Mouse (Mus musculus): ENCODE data around the gene Ralb. TPM values are rescaled to one million over a fixed set of nuclear protein-coding genes. Genes with fewer than 3 reads are reported as not detected.

Gene Ralb
- polyA plus RNA-seq, 1 experiment from 2014 or later, result 85.5 TPM

DNA sequence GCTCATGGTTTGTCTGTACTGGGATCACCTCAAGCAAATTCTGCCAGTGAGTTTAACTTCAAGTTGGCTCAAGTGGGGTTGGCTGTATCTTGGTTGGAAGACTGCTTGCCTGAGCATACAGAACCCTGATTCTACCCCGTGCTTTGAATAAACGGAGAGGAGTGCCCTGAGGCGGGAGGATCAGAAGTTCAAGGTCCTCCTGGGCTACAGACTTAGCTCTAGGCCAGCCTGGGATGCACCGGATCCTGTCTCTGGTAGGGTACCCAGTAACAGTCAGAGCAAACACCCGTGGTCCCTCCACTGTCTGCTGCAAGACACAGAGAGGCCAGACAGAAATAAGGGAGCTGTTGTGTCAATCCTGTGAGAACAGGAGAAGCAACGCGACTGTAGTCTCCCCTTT, 17.1 kb upstream of the Ralb start:
- ATAC-seq (ENCODE audit: insufficient number of reproducible peaks, low FRiP score, low TSS enrichment, low read depth), result no peak
- peaks cover 9% of the 10 kb centered on the region for H3K4me1 ChIP-seq (ENCODE audit: control insufficient read depth, insufficient read depth, low read length)
- H3K9ac ChIP-seq (ENCODE audit: low read length), result no peak overlapping the region
- WGBS, result 81% methylated on average over 7 of the region's 7 CpGs
- no peaks in the 10 kb centered on the region for H3K9me3 ChIP-seq (ENCODE audit: control insufficient read depth, low read length)
- no peak overlapping the region for H3K27ac ChIP-seq (replicated peaks; ENCODE audit: low read depth, low read length)
- H3K27me3 ChIP-seq (ENCODE audit: control insufficient read depth, insufficient read depth, low read length), result no peaks in the 10 kb centered on the region
- H3K4me2 ChIP-seq (ENCODE audit: low read depth, severe bottlenecking), result no peak overlapping the region
- no peak for DNase-seq (ENCODE audit: low spot score)
- no peak overlapping the region for H3K4me3 ChIP-seq (ENCODE audit: low read depth, low read length)
- H3K36me3 ChIP-seq (ENCODE audit: control insufficient read depth, insufficient read depth, low read length), result no peaks in the 10 kb centered on the region

DNA sequence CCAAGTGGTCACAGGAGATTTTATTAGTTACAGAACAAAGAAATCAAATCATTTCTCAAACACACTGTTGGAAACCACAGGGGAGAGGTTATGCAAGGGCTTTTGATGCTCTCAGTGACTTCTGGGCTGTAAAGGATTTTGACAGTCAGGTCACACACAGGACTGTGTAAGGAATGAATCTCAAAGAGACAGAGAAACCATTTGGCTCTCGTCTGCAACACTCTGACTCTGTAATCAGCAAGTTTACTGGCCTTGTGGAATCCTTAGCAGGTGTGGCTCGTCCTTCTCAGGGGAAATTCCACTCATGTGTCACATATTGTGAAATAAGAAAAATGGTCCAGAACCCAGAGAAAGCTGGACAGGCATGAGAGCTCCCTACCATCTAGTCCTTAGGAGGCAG, 16.4 kb upstream of the Ralb start:
- no peak overlapping the region for H3K4me3 ChIP-seq (ENCODE audit: low read depth, low read length)

DNA sequence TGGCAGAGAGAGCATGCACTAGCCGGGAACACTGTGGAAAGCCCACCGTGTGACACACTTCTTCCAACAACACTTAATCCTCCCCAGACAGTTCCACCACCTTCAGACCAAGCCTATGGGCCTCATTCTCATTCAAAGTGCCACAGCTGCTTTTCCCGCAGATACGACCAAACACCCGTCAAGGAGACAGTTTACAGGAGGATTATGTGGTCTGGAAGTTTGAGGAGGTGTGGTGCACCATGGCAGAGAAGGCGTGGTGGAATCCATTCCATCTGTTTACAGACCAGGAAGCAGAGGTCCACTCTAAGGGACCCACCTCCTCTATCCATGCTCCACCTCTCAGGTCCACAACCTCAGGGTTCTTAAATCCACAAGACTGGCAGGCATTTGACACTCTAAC, 14.7 kb upstream of the Ralb start:
- H3K4me3 ChIP-seq (ENCODE audit: low read depth, low read length), result no peak overlapping the region
- 62% methylated on average over 6 of the region's 6 CpGs for WGBS
- H3K36me3 ChIP-seq (ENCODE audit: control insufficient read depth, insufficient read depth, low read length), result no peaks in the 10 kb centered on the region
- no peak overlapping the region for H3K27ac ChIP-seq (replicated peaks; ENCODE audit: low read depth, low read length)
- no peaks in the 10 kb centered on the region for H3K9me3 ChIP-seq (ENCODE audit: control insufficient read depth, low read length)
- DNase-seq (ENCODE audit: low spot score) (no peak), ATAC-seq (ENCODE audit: insufficient number of reproducible peaks, low FRiP score, low TSS enrichment, low read depth) (no peak)
- H3K9ac ChIP-seq (ENCODE audit: low read length), result no peak overlapping the region
- H3K27me3 ChIP-seq (ENCODE audit: control insufficient read depth, insufficient read depth, low read length), result no peaks in the 10 kb centered on the region
- no peak overlapping the region for H3K4me2 ChIP-seq (ENCODE audit: low read depth, severe bottlenecking)
- H3K4me1 ChIP-seq (ENCODE audit: control insufficient read depth, insufficient read depth, low read length), result no peaks in the 10 kb centered on the region

More for the DNA sequence above, 16.4 kb upstream of the Ralb start:
- ATAC-seq (ENCODE audit: insufficient number of reproducible peaks, low FRiP score, low TSS enrichment, low read depth) (no peak), DNase-seq (ENCODE audit: low spot score) (no peak)
- H3K27ac ChIP-seq (replicated peaks; ENCODE audit: low read depth, low read length), result no peak overlapping the region
- H3K9me3 ChIP-seq (ENCODE audit: control insufficient read depth, low read length), result no peaks in the 10 kb centered on the region
- H3K9ac ChIP-seq (ENCODE audit: low read length), result no peak overlapping the region
- peaks cover 4% of the 10 kb centered on the region for H3K4me1 ChIP-seq (ENCODE audit: control insufficient read depth, insufficient read depth, low read length)
- 31% methylated on average over 2 of the region's 2 CpGs for WGBS
- H3K27me3 ChIP-seq (ENCODE audit: control insufficient read depth, insufficient read depth, low read length), result no peaks in the 10 kb centered on the region
- H3K36me3 ChIP-seq (ENCODE audit: control insufficient read depth, insufficient read depth, low read length), result no peaks in the 10 kb centered on the region
- H3K4me2 ChIP-seq (ENCODE audit: low read depth, severe bottlenecking), result no peak overlapping the region

DNA sequence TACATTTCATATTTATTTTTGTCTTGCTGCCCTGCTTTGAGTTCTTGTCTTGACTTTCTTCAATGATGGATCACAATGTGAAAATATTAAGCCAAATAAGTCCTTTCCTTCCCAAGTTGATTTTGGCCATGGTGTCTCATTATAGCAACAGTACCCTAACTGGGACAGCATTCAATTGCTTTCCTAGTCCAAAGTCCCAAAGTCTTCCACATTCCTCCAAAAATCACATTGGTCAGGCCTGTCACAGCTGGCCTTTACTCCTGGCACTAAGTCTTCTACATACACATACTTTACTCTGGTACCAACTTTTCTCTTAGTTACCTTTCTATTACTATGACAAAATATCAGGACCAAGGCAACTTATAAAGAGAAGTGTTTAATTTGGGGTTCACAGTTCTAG, 14.2 kb upstream of the Ralb start:
- DNase-seq (ENCODE audit: low spot score) (no peak), ATAC-seq (ENCODE audit: insufficient number of reproducible peaks, low FRiP score, low TSS enrichment, low read depth) (no peak)
- H3K4me3 ChIP-seq (ENCODE audit: low read depth, low read length), result no peak overlapping the region
- H3K4me1 ChIP-seq (ENCODE audit: control insufficient read depth, insufficient read depth, low read length), result no peaks in the 10 kb centered on the region
- no peaks in the 10 kb centered on the region for H3K27me3 ChIP-seq (ENCODE audit: control insufficient read depth, insufficient read depth, low read length)
- no peaks in the 10 kb centered on the region for H3K9me3 ChIP-seq (ENCODE audit: control insufficient read depth, low read length)
- no peak overlapping the region for H3K4me2 ChIP-seq (ENCODE audit: low read depth, severe bottlenecking)
- H3K36me3 ChIP-seq (ENCODE audit: control insufficient read depth, insufficient read depth, low read length), result no peaks in the 10 kb centered on the region
- H3K9ac ChIP-seq (ENCODE audit: low read length), result no peak overlapping the region
- no peak overlapping the region for H3K27ac ChIP-seq (replicated peaks; ENCODE audit: low read depth, low read length)

GRCm38 (mm10) chr1:119518060-119518459, 13.5 kb upstream of the Ralb start:
- 91% methylated on average over 7 of the region's 7 CpGs for WGBS
- no peak overlapping the region for H3K9ac ChIP-seq (ENCODE audit: low read length)
- H3K27ac ChIP-seq (replicated peaks; ENCODE audit: low read depth, low read length), result no peak overlapping the region
- no peak for DNase-seq (ENCODE audit: low spot score)
- H3K4me1 ChIP-seq (ENCODE audit: control insufficient read depth, insufficient read depth, low read length), result no peaks in the 10 kb centered on the region
- no peak overlapping the region for H3K4me3 ChIP-seq (ENCODE audit: low read depth, low read length)
- H3K9me3 ChIP-seq (ENCODE audit: control insufficient read depth, low read length), result no peaks in the 10 kb centered on the region
- H3K27me3 ChIP-seq (ENCODE audit: control insufficient read depth, insufficient read depth, low read length), result no peaks in the 10 kb centered on the region
- ATAC-seq (ENCODE audit: insufficient number of reproducible peaks, low FRiP score, low TSS enrichment, low read depth), result no peak
- no peak overlapping the region for H3K4me2 ChIP-seq (ENCODE audit: low read depth, severe bottlenecking)
- no peaks in the 10 kb centered on the region for H3K36me3 ChIP-seq (ENCODE audit: control insufficient read depth, insufficient read depth, low read length)

GRCm38 (mm10) chr1:119510857-119511256, 6.3 kb upstream of the Ralb start:
- 71% methylated on average over 8 of the region's 8 CpGs for WGBS
- ATAC-seq (ENCODE audit: insufficient number of reproducible peaks, low FRiP score, low TSS enrichment, low read depth) (peak; percentile 19; the same call in 1 of the 2 replicates), DNase-seq (ENCODE audit: low spot score) (no peak)
- no peaks in the 10 kb centered on the region for H3K36me3 ChIP-seq (ENCODE audit: control insufficient read depth, insufficient read depth, low read length)
- H3K9me3 ChIP-seq (ENCODE audit: control insufficient read depth, low read length), result no peaks in the 10 kb centered on the region
- H3K4me3 ChIP-seq (ENCODE audit: low read depth, low read length), result no peak overlapping the region
- peaks cover 5% of the 10 kb centered on the region; the same call in 1 of the 2 replicates for H3K4me1 ChIP-seq (ENCODE audit: control insufficient read depth, insufficient read depth, low read length)
- no peak overlapping the region for H3K4me2 ChIP-seq (ENCODE audit: low read depth, severe bottlenecking)
- H3K9ac ChIP-seq (ENCODE audit: low read length), result no peak overlapping the region
- no peak overlapping the region for H3K27ac ChIP-seq (replicated peaks; ENCODE audit: low read depth, low read length)
- H3K27me3 ChIP-seq (ENCODE audit: control insufficient read depth, insufficient read depth, low read length), result no peaks in the 10 kb centered on the region

- Histone ChIP-seq H3K4me2 (ENCODE audit: low read depth, severe bottlenecking) (no peak overlapping the region), H3K4me1 (ENCODE audit: control insufficient read depth, insufficient read depth, low read length) (peaks cover 5% of the 10 kb centered on the region; the same call in 1 of the 2 replicates), H3K27ac (replicated peaks; ENCODE audit: low read depth, low read length) (no peak overlapping the region), H3K9me3 (ENCODE audit: control insufficient read depth, low read length) (no peaks in the 10 kb centered on the region), H3K27me3 (ENCODE audit: control insufficient read depth, insufficient read depth, low read length) (no peaks in the 10 kb centered on the region), H3K36me3 (ENCODE audit: control insufficient read depth, insufficient read depth, low read length) (no peaks in the 10 kb centered on the region), H3K9ac (ENCODE audit: low read length) (no peak overlapping the region), H3K4me3 (ENCODE audit: low read depth, low read length) (no peak overlapping the region)
- 62% methylated on average over 9 of the region's 9 CpGs for whole genome bisulfite sequencing
- no peak for DNase-seq (ENCODE audit: low spot score)
- no peak for ATAC-seq (ENCODE audit: insufficient number of reproducible peaks, low FRiP score, low TSS enrichment, low read depth)
Measured at GRCm38 (mm10) chr1:119510409-119510808, 5.8 kb upstream of the Ralb start.

GRCm38 (mm10) chr1:119509474-119509873, 4.9 kb upstream of the Ralb start:
- no peaks in the 10 kb centered on the region for H3K9me3 ChIP-seq (ENCODE audit: control insufficient read depth, low read length)
- no peaks in the 10 kb centered on the region for H3K36me3 ChIP-seq (ENCODE audit: control insufficient read depth, insufficient read depth, low read length)
- H3K9ac ChIP-seq (ENCODE audit: low read length), result no peak overlapping the region
- H3K27me3 ChIP-seq (ENCODE audit: control insufficient read depth, insufficient read depth, low read length), result no peaks in the 10 kb centered on the region
- H3K27ac ChIP-seq (replicated peaks; ENCODE audit: low read depth, low read length), result no peak overlapping the region
- H3K4me1 ChIP-seq (ENCODE audit: control insufficient read depth, insufficient read depth, low read length), result peaks cover 8% of the 10 kb centered on the region; the same call in 1 of the 2 replicates
- 90% methylated on average over 7 of the region's 7 CpGs for WGBS
- H3K4me2 ChIP-seq (ENCODE audit: low read depth, severe bottlenecking), result no peak overlapping the region
- no peak overlapping the region for H3K4me3 ChIP-seq (ENCODE audit: low read depth, low read length)
- no peak for ATAC-seq (ENCODE audit: insufficient number of reproducible peaks, low FRiP score, low TSS enrichment, low read depth)
- no peak for DNase-seq (ENCODE audit: low spot score)

- Histone ChIP-seq H3K36me3 (ENCODE audit: control insufficient read depth, insufficient read depth, low read length) (no peaks in the 10 kb centered on the region), H3K27me3 (ENCODE audit: control insufficient read depth, insufficient read depth, low read length) (no peaks in the 10 kb centered on the region), H3K4me2 (ENCODE audit: low read depth, severe bottlenecking) (no peak overlapping the region), H3K27ac (replicated peaks; ENCODE audit: low read depth, low read length) (0 out of 2 replicates have a peak overlapping the region, but pooled peaks have one; percentile 21), H3K4me3 (ENCODE audit: low read depth, low read length) (no peak overlapping the region), H3K4me1 (ENCODE audit: control insufficient read depth, insufficient read depth, low read length) (peaks cover 13% of the 10 kb centered on the region), H3K9ac (ENCODE audit: low read length) (no peak overlapping the region), H3K9me3 (ENCODE audit: control insufficient read depth, low read length) (no peaks in the 10 kb centered on the region)
- DNase-seq (ENCODE audit: low spot score) (no peak), ATAC-seq (ENCODE audit: insufficient number of reproducible peaks, low FRiP score, low TSS enrichment, low read depth) (no peak)
- WGBS, result 63% methylated on average over 4 of the region's 4 CpGs
Measured at GRCm38 (mm10) chr1:119508548-119508947, 4.0 kb upstream of the Ralb start.

Measured in limb, embryonic 11.5 days (tissue).